Mouse (Mus musculus): ENCODE measurements around the gene Olfr1418.

GRCm38 (mm10) chr19:11818199-11819142 lies 42.4 kb downstream of the Olfr1418 start:
- TF ChIP-seq MYOD1 (IDR thresholded peaks at IDR 0.05; ENCODE audit: control insufficient read depth in 1 of 3, insufficient read length in 2 of 3, low read depth in 2 of 3) (peak in 1 of 3 experiments; percentile 8), POLR2A (IDR thresholded peaks at IDR 0.05; ENCODE audit: insufficient read length, low read depth) (no peak), USF1 (IDR thresholded peaks at IDR 0.05; ENCODE audit: low read depth) (peak; percentile 52), TCF12 (IDR thresholded peaks at IDR 0.05; ENCODE audit: insufficient read depth, poor library complexity, severe bottlenecking) (no peak), CEBPB (IDR thresholded peaks at IDR 0.05; ENCODE audit: insufficient read depth, poor library complexity, severe bottlenecking) (no peak)
